Mouse (Mus musculus) liver, embryonic 14.5 days (tissue): ENCODE results near the gene Idh1.

ENCODE experiments used
- CTCF ChIP-seq: IDR thresholded peaks from 2 replicates; pipeline ENCODE4 v1.5.1; 2016; ENCODE audit warnings: antibody characterized with exemption, low read depth, control low read depth
- EP300 ChIP-seq: IDR thresholded peaks from 2 replicates; pipeline ENCODE4 v1.6.1; 2016; ENCODE audit warnings: antibody characterized with exemption, low read depth

DNA sequence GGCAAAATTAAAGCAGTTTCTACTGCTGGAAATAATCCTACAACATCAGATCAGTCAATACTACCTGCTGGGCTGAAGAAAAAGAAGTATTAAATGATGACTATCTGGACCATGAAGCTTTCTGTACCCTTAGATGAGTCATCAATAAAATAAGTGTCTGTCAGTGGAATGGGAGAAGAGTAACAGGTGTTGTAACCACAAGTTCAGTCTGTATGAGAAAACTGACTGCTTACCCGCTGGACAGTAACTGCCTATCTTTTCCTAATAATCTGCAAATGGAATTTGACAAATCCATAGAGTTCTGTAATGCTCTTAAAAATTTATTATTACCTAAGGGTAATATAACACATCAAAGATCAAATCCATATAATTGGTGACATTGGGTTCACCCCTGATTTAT is 31.7 kb upstream of the Idh1 start:
- TF ChIP-seq CTCF (no peak), EP300 (no peak)
